Mouse (Mus musculus): Measurements from ENCODE around the gene Drd3.

Gene Drd3

GRCm38 (mm10) chr16:43753751-43754150, at the start of gene Drd3:
Drd3 (plus strand) TSS chr16:43754026.
- no peak for DNase-seq (ENCODE audit: low read depth)

GRCm38 (mm10) chr16:43708335-43709061, 45.3 kb upstream of the Drd3 start:
- no peak for DNase-seq (ENCODE audit: low read depth)

GRCm38 (mm10) chr16:43709062-43709413, 44.8 kb upstream of the Drd3 start:
- no peak for DNase-seq (ENCODE audit: low read depth)

DNA sequence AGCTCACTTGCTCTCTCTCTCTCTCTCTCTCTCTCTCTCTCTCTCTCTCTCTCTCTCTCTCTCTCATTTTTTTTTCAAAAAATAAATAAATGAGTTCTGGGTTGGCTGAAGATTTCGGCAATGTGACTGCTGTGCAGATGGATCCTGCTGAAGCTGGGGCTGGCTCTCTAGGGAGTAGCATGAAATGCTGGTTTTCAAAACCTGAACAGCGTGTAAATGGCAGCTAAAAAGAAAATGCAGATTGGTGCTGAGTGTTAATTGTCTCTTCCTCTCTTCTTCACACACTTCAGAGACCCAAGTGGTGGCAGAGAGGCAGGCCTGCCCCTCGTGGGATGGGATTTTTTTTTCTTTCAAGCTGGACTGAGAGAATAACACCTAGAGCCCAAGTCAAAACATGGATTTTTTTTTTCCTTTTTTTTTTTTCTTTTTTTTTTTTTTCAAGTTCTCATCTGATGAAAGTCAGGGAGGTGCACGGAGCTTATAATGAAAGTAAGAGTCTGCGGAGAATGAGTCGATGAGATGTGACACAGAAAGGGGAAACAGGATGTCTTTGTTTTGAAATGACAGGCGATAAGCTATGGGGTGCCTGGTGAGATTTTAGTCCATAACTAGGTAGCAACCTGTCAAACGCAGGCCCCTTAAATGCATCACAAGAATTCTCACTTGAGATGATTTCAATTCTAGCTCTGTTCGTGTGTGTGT, 44.2 kb upstream of the Drd3 start:
- no peak for DNase-seq (ENCODE audit: low read depth)

- no peak for DNase-seq (ENCODE audit: low read depth)
Observed at GRCm38 (mm10) chr16:43710134-43710475, 43.7 kb upstream of the Drd3 start.

DNA sequence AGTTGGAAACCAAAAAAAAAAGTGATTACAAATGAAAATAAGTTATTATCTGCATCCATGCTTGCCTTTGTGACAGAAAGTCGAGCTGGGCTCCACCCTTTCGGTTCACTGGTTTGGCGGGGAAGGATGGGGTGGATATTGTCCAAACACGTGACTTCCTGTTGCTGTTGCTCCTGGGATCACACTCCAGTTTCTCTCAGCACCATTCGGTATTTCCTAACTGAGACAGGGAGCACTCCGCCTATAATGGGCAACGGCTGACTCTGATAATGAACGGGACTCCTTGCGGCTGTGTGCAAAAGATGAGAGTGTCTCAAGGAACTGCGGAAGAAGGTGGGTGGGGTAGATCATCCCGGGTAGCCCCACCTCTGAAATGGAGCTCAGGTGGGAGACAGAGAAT, 43.2 kb upstream of the Drd3 start:
- peak; percentile 24 for DNase-seq (ENCODE audit: low read depth)

DNA sequence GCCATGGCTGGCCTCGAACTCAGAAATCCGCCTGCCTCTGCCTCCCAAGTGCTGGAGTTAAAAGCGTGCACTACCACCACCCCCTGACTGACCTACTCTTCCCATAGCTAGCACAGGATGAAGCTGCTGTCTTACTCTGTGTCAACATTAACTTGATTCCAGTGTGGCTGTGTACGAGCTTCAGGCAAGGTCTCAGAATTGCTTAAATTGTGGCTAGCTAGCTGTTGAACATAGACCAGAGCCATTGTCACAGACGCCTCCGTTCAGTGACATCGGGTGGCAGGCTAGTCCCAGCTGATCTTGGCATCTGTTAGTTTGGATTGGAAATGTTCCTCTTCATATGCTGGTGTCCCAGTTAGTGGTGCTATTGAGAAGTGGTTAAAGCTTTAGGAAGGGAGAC, 42.5 kb upstream of the Drd3 start:
- DNase-seq (ENCODE audit: low read depth): no peak

DNA sequence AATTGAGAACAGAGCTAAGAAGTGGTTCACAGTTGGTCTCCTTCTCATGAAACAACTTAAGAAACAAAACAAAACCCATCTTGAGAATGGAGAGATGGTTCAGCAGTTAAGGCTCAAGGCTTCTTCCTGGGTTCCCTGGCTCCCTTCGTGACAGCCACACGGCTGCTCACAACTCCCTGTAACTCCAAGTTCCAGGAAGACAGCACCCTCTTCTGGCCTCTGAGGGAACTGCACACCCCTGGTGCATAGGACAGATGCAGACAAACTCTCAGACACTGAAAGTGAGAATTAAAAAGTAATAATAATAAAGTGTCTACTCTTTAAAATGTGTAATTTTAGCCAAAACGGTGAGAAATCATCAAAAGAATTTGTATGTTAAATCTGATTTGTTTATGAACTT, 29.4 kb upstream of the Drd3 start:
- no peak for DNase-seq (ENCODE audit: low read depth)

- DNase-seq (ENCODE audit: low read depth): no peak
Observed at GRCm38 (mm10) chr16:43729506-43730221, 24.2 kb upstream of the Drd3 start.

GRCm38 (mm10) chr16:43730281-43730680, 23.5 kb upstream of the Drd3 start:
- no peak for DNase-seq (ENCODE audit: low read depth)

DNA sequence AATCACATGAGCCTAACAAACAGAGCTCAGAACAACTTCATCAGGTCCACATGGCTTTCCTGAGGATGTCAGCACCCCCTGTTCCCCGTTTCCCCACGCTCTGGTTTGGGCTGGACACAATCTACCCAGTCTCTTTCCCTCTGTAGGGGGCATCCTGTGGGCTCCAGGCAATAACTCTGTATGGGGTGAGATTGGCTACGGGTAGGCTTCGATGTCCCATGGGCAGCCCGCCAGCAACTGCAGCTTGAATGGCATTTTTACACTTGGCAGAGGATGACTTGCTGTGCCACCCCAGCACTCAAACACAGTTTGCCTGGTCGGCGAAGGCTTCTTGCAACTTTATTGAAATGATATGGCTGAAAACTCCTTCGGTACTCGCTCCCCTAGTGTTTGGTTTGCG, 21.3 kb upstream of the Drd3 start:
- no peak for DNase-seq (ENCODE audit: low read depth)

DNA sequence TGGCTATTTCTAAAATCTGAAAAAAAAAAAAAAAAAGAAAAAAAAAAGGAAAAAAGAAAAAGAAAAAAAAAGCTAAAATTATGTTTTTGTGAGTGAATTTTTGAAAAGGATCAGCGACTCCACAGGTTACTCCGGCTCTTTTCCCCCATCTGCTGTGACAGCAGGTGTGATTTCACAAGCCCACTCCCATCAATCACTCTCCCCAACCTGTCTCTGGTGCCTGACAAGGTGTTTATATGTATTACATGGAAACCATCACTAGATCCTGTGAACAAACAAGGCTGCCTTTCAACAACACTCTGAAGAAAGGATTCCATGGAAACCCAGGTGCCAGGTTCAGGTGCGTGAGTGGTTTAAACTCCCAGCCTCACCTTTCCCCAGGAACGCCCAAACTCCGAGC, 20.9 kb upstream of the Drd3 start:
- no peak for DNase-seq (ENCODE audit: low read depth)

- DNase-seq (ENCODE audit: low read depth): no peak
Observed at GRCm38 (mm10) chr16:43737933-43738332, 15.9 kb upstream of the Drd3 start.

DNA sequence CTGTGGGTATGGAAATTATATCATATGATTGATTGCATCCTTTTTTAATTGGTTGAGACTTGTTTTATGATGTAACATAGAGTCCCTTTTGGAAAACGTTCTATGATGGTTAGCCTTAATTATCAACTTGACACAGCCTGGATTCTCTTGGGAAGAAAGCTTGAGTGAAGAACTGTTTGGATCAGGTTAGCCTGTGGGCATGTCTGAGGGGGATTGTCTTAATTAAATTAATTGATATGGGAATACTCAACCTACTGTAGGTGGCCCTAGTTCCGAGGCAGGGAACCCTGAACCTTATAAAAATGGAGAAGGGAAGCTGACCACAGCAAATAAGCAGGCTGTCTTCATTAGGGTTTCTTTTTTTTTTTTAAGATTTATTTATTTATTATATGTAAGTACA, 12.9 kb upstream of the Drd3 start:
- no peak for DNase-seq (ENCODE audit: low read depth)

DNA sequence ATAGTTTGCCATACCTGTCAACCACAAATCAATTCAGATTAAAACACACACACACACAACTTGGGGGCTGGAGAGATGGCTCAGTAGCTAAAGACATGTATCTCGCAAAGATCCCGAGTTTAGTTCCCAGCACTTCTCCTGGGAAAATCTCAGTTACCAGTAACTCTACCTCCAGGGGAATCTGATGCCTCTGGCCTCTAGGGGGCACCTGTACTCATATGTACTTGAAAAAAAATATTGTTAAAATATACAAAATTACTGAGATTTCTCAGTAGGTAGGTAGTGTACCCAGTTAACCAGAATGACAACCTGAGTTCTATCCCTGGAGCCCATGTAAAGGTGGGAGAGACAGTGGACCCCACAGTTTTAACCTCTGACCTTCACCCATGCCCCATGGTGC, 5.4 kb upstream of the Drd3 start:
- no peak for DNase-seq (ENCODE audit: low read depth)

- no peak for DNase-seq (ENCODE audit: low read depth)
Observed at GRCm38 (mm10) chr16:43752900-43753299, 926 bp upstream of the Drd3 start.

DNA sequence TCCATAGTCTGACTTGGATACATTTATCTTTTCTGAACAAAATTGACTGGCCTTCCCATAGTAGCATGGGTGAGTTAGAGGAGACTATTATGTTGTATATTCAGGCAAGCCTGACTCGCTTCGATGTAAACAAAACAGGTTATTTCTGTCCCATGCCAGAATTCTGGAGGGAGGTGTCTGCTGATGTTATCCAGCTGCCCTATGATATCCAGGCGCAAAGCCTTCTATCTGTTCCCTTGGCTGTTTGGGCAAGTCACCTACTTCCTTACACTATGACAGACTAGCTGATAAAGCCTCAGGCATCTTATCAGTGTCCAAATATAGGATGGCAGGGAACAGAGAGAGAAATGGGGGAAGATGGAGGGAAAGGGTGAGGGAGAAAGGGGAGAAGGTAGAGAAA, 18.5 kb downstream of the Drd3 start:
- DNase-seq (ENCODE audit: low read depth): no peak

DNA sequence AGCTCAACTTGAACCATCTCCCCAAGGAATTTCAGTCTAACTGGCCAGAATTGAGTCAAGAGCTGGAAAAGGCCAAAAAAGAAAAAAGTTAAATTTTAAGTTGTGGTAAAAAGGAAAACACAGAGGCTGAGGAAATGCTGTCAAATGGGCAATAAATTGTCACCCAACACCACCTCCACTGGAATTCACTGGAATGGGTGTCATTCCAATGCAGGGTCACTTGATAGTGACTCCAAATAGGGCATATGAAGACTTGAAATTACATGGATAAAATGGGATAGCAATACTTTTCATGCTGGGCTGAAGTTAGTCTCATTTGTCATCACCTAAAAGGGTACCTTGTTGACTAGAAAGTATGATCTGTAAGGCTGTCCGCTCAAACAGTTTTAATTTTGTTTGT, 18.9 kb downstream of the Drd3 start:
- DNase-seq (ENCODE audit: low read depth): no peak

- DNase-seq (ENCODE audit: low read depth): no peak
Observed at GRCm38 (mm10) chr16:43773506-43773905, 19.7 kb downstream of the Drd3 start.

DNA sequence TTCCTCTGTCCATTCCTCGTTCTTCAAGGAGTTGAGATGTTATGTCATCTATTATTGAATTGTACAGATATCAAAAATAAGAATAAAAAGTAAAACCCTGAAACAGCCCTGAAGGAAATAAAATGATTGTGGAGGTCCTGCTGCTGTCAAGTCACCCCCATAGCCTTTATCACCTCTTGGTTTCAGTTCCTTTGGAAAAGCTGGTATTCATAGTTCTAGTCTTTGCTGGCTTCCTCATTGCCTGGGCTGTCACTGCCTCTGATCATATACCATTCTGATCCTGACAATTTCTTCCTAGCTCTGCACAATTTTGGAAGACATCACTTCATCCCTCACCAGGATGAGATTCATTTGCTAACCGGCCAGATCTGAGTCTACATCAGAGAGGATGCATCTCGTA, 23.1 kb downstream of the Drd3 start:
- DNase-seq (ENCODE audit: low read depth): no peak

DNA sequence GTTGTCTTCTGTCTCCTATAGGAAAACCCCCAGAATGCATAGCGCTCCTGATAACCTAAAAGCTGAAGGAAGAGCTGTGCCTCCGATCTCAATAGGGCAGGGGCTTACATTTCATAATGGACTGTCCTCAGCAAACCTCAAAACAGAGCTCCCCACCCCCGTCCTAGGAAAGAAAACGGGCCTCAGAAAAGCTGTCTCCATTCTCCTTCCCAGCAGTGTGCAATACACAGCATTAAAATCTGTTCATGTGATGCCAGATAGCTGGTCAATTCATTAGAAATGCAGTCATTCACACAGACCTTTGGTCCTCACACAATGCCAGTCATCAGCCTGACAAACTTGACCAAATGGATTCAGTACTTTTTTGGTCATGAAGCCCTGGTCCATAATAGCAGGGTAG, 45.7 kb downstream of the Drd3 start:
- no peak for DNase-seq (ENCODE audit: low read depth)

DNA sequence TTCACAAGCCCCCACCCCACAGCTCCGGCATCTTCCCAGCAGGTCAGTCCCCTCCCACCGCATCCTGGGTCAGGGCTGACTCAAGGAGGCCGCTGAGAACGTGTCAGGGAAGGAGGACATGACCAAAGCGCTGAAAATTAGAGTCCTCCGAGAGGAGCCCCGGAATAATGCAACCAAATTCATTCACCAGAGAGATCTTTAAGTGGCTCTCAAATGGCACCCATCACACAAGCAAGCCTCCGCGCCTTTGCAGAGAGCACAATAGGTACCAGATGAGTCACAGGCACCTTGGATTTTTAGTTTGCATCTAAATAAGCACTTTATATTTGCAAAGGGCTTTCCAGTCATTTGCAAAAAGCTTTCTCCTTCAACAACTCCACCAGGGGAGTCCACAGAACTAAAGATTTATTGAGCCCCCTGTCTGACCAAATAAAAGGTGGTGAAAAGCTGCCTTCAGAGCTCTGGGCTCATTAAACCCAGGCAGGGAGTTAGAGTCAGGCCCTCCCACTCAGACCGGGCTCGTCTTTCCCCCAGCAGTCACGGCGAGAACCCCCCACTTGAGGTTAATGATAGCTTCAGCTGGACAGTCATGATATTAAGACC, 46.4 kb downstream of the Drd3 start:
- DNase-seq (ENCODE audit: low read depth): no peak

- DNase-seq (ENCODE audit: low read depth): no peak
Observed at GRCm38 (mm10) chr16:43801137-43801536, 47.3 kb downstream of the Drd3 start.
